Mouse (Mus musculus) G1E (cell line): ENCODE results near the gene Zfp64.

Experiments used
- CTCF ChIP-seq: IDR thresholded peaks from 2 replicates; pipeline ENCODE4 v1.5.1; 2012; ENCODE audit warnings: low read depth, low read length, inconsistent platforms, mixed read lengths
- GATA1 ChIP-seq: IDR thresholded peaks from 2 replicates; pipeline ENCODE4 v1.6.1; 2012; ENCODE audit warnings: borderline replicate concordance, low read length, inconsistent platforms, mixed read lengths
- GATA2 ChIP-seq: IDR thresholded peaks from 2 replicates; pipeline ENCODE4 v1.6.1; 2012; ENCODE audit warnings: low read depth, low read length, inconsistent platforms, borderline replicate concordance
- POLR2AphosphoS5 ChIP-seq: IDR thresholded peaks from 2 replicates; pipeline ENCODE4 v1.6.1; 2012; ENCODE audit warnings: low read depth, low read length, inconsistent platforms; ENCODE audit not compliant: insufficient replicate concordance
- TAL1 ChIP-seq: conservative IDR thresholded peaks from 2 replicates; pipeline ENCODE4 v1.6.1; 2012; ENCODE audit warnings: low read depth, low read length, inconsistent platforms, mixed read lengths

DNA sequence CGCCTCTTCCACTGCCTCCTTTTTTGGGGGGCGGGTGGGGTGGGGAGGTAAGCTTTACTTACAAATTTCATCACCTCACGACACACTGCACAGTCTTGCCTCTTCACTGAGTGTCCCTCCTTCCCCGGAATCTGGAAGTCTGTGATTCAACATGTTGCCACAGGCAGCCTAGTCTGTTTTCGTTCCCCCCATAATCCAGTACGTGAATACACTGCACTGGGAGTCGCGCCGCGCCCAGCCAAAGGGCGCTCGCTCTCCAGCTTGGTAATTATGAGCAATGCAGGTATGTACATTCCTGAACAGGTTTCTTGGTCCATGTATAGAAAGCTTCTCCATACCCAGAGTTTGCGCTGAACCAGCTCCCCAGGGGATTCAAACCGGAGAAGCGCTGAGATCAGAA lies 35.4 kb downstream of the Zfp64 start:
- TF ChIP-seq CTCF (no peak), TAL1 (no peak), GATA2 (no peak), GATA1 (no peak), POLR2AphosphoS5 (no peak)
